Mouse (Mus musculus) brain, embryonic 14.5 days (tissue): ENCODE measurements around the gene Msl3l2. TPM values are rescaled to one million over a fixed set of nuclear protein-coding genes. Genes with fewer than 3 reads are reported as not detected.

Source experiments
- DNase-seq: peaks from one replicate; pipeline ENCODE4 v3.0.0-alpha.2; 2011; ENCODE audit warnings: low read depth
- CTCF ChIP-seq: fragments of 200-500 bp; IDR thresholded peaks from 2 replicates; pipeline ENCODE4 v1.5.1; 2012; ENCODE audit warnings: inconsistent platforms, mild to moderate bottlenecking, moderate library complexity, borderline replicate concordance; ENCODE audit not compliant: insufficient read depth, insufficient read length; ENCODE audit errors: extremely low read depth
- POLR2A ChIP-seq: fragments of 200-500 bp; IDR thresholded peaks from 2 replicates; pipeline ENCODE4 v1.6.1; 2012; ENCODE audit warnings: mild to moderate bottlenecking, inconsistent platforms, borderline replicate concordance; ENCODE audit not compliant: poor library complexity, insufficient read depth, insufficient read length, severe bottlenecking; ENCODE audit errors: extremely low read depth
- polyA plus RNA-seq: library from polyadenylated mRNA; depleted of rRNA; stranded (reverse); fragments of >200 nt; gene quantifications from 2 replicates; pipeline ENCODE4 v1.2.3, GENCODE M21; 2012; rRNA removed

Gene Msl3l2
- 15.5 and 16.7 TPM in 2 replicates for polyA plus RNA-seq

DNA sequence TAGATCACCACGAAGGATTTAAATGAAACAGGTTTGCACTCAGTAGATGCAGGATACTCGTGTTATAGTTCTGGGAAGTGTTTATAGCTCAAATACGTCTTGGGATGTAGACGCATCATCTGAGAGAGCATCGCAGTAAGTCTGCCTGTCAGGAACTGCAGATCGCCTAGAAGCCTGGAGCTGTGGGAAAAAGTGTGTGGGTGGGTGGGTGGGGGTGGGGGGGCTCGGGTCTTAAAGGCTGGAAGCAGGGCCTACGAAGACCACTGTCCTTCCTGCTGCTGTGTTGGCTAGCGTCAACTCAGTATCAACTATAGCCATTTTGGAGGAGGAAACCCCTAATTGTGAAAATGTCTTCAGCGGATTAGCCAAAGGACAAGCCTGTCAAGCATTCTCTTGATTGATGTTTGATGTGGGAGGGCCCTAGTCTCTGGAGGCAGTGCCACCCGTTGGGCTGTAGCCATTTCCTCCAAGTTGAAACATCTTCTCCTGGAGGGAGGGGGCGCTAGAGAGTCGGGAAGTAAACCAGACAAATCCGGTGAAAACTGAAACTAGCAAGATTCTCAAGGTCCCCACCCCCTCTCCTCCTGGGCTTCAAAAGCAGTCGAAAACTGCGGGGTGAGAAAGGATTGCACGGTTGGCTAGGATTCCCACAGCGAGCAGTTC is at the start of gene Msl3l2:
Msl3l2 (plus strand) TSS at position 585 of the 663 bp plus-strand sequence.
- TF ChIP-seq CTCF (peak; percentile 59; the same call in 1 of the 2 replicates), POLR2A (no peak)
- peak; percentile 84 for DNase-seq

DNA sequence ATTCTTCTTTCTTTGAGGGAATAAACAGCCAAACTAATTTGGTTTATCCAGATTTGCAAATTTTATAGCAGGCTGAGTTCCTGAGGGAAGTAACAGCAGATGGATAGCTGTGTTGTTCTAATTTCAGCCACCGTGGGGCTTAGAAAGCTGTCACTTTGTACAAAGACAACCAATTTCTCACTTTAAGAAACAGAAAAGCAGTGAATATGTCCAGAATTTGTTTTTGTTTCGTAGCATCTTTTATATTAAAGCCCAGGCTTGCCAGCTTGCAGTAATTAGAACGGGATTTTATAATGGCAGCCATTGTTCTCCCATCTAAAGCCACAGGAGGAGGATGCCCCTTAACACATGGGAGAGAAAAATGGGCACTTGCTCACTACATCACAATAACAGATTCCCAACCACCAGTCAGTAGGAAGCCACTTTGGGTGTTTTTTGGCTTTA is 47.7 kb upstream of the Msl3l2 start:
- DNase-seq = peak; percentile 76
- no peak for TF ChIP-seq POLR2A

DNA sequence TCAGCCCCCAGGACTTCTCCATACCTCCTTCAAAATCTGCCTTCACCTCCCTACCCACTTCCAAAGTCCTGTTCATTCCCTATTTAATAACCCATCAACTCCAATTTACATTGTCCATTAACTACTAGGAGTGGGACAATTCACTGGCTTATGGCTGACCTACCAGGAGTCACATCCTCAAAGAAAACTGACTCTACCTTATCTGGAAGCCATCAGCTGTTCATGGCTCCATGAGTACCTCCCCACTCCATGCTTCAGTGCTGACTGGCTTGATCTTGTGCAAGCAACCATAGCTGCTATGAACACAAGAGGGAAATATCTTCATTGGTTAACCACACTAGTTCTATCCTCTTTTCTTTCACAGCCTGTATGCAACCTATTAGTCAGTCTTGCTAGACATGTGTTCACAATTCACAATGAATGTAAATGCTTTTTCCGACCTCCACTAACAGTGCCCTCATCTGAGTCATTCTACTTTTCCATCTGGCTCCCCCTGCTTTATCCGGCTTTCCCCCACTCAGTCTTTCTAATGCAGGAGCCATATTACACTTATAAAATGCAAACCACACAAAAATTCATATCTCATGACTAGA is 45.4 kb upstream of the Msl3l2 start:
- TF ChIP-seq POLR2A = no peak
- TF ChIP-seq CTCF = no peak
- no peak for DNase-seq

- TF ChIP-seq CTCF (no peak), POLR2A (no peak)
- DNase-seq = no peak
Measured at GRCm38 (mm10) chr10:56062746-56063145, 44.0 kb upstream of the Msl3l2 start.

DNA sequence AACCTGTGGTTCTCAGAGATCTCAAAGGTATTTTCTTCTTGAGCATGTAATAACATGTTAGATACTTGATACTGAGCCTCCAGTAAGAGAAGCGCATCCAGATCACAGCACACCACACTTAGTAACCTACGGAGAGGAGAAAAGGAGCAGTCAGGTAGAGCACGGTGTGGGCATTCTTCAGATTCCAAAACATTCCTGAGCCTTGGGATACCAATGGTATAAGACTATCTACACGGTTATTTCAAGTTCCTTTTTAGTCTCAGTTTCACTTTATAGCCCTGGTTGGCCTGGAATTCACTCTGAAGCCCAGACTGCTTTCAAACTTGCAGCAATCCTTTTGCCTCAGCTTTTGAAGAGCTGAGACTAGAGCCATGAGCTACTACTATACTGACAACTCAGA is 17.0 kb upstream of the Msl3l2 start:
- TF ChIP-seq CTCF (no peak), POLR2A (no peak)
- no peak for DNase-seq

GRCm38 (mm10) chr10:56094586-56094985 is 12.1 kb upstream of the Msl3l2 start:
- TF ChIP-seq CTCF = no peak
- DNase-seq = no peak

DNA sequence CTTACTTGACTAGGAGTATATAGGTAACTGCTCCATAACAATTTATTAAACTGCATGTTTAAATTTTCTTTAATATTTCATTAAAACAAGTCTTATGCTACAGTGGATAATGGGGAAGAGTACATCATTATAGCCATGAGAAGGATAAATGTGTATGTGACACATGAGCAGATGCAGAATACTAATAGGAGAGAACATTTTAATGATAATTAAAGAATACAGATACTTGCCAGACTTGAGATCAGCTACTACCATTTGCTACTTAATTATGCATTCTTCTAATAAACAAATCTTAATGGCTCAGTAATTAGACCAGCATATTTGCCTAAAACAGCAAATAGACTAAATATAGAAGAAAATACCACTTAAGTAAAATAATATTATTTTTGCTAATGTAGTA is 10.0 kb upstream of the Msl3l2 start:
- DNase-seq = peak; percentile 52
- TF ChIP-seq CTCF (no peak), POLR2A (no peak)

DNA sequence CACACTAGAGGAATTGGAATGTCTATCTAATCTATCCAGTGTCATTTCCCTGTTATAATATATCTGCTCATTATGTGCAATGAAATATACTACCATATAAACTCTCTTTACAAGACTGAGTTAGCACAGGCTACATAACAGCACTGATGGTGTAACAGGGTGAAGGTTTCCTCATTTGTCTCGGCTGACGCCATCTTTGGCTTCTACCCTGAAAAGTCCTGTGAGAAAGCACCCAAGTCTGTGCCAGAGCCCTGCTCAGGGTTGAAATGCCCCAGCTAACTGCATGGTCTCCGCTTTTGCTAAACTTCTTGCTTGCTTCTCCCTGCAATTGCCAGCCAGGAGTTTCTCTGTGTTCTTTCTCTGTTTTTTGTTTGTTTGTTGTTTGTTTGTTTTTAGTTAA is 7.6 kb upstream of the Msl3l2 start:
- no peak for DNase-seq
- TF ChIP-seq POLR2A (no peak), CTCF (no peak)

GRCm38 (mm10) chr10:56099641-56100310 is 6.9 kb upstream of the Msl3l2 start:
- no peak for DNase-seq
- TF ChIP-seq CTCF (no peak), POLR2A (no peak)

DNA sequence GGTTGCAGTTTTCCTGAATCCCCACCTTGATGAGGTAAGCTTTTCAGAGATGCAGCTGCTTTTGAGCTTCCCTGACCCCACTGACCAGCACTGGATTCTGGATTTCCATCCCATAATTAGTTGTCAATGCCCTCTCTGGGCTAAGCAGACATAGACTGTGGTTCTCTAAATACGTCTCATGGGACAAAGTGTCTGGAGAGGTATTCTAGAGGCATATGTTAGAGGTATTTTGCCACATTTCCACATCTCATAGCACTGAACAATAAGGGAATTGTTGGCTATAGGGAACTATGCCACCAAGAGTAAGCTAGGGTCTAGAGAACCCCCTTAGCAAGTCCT is 248 bp downstream of the Msl3l2 start:
- no peak for TF ChIP-seq CTCF
- TF ChIP-seq POLR2A = no peak
- DNase-seq = no peak

DNA sequence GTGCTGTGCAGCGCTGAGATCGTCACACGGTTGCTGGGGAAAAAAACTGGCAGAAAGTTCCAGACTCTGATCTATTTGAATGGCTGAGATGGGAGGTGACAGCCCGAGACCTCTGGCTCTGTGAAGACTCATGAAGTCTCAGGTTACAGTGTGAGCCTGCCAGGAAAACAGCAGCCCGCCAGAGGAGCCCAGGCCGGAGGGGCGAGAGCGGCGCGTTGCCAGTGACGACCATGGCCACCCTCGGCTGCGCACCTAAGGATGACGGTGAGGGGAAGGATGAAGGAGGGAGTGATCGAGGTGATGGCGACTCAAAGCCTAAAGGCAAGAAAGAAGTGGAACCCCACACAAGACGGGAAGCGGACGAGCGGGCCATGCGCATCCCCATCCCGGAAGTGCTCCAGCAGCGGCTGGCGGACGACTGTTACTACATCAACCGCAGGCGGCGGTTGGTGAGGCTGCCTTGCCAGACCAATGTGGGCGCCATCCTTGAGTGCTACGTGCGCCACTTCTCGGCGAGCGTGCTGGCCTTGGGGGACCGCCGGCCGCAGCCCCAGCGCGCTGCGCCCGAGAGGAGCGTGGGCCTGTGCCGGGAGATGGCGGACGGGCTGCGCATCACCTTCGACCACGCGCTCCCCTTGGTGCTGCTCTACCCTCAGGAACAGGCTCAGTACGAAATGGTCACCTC is 8.4 kb downstream of the Msl3l2 start:
- DNase-seq = peak; percentile 89
- TF ChIP-seq CTCF (peak; percentile 6; the same call in 1 of the 2 replicates), POLR2A (peak; percentile 63)
